Mouse (Mus musculus): ENCODE data around the gene 2900026A02Rik.

DNA sequence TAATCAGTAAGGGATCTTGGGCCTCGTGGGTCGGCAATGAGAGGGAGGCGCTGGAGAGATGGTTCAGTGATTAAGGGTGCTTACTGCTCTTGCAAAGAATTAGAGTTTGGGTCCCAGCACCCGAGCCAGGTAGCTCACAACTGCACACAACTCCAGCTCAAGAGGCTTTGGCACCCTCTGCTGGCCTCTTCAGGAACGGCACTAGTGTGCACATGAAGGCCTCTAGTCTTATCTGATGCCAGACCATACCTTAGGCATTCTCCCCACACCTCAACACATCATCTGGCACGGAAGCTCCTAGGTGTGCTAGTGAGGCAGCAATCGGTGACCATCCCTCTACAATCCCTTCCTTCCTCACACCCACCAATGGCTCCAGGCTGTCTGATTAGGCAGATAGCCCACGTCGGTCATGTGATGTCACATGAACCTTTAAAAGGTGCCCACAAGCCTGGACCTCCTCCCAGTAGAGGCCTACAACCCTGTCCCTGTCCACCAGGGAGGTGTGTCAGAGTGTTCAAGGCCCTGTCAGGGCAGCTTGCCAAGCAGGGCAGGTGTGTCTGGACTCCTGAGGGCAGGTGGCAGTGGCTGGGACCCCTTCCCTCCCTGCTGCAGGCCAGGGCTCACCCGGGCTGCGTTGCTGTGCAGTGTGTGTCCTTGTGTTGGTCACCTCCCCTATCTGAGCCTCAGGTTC lies 50.8 kb downstream of the 2900026A02Rik start:
- TF ChIP-seq POLR2A (IDR thresholded peaks at IDR 0.05; ENCODE audit: insufficient read length, low read depth) (no peak), MAX (IDR thresholded peaks at IDR 0.05; ENCODE audit: low read depth) (no peak), POLR2AphosphoS2 (IDR thresholded peaks at IDR 0.05; ENCODE audit: insufficient read length, low read depth) (no peak), MYOD1 (IDR thresholded peaks at IDR 0.05; ENCODE audit: control insufficient read depth in 1 of 3, insufficient read length in 2 of 3, low read depth in 2 of 3) (no peak), E2F4 (IDR thresholded peaks at IDR 0.05; ENCODE audit: insufficient read depth) (no peak), CEBPB (IDR thresholded peaks at IDR 0.05; ENCODE audit: insufficient read depth, poor library complexity, severe bottlenecking) (no peak), TCF12 (IDR thresholded peaks at IDR 0.05; ENCODE audit: insufficient read depth, poor library complexity, severe bottlenecking) (no peak), TCF3 (IDR thresholded peaks at IDR 0.05; ENCODE audit: insufficient read length, low read depth) (no peak)

Measured in myocyte (in vitro differentiated cells).